Comparison of ENCODE assay signal across 27 mouse cellular contexts in the genomic region with DNA sequence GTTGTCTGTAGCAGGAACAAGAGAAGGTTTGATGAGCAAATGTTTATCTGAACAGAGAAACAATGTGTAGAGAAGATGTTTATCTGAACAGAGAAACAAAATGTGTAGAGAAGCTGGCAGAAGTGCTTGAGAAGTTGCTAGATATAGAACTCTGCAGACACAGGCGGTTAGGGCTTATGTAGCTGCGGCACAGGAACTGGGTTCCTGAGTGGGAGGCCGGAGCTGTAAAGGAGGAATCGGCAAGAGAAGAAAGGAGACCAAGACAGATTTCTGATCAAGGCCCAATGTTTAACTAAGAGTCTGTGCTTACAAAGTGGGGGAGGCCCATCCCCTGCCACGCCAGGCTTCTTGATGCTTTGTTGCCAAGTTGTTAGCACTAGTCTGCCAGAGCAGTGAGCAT. TPM values are rescaled to one million over a fixed set of nuclear protein-coding genes. Genes with fewer than 3 reads are reported as not detected.
DNase-seq lines count a peak whose midpoint lies in the region; ATAC-seq and TF ChIP-seq lines count a peak whose summit lies in the region.
"Had no signal": no experiment of that assay in that cellular context is flagged by ENCODE, and none has a peak within 500 bp of the region (broad histone marks: within the 10 kb centered on the region; RNA-seq: fewer than 3 reads in every experiment).

No protein-coding gene starts in this region.

- H3K4me2 ChIP-seq in heart, embryonic 11.5 days, result no peak overlapping the region
- H3K4me2 ChIP-seq: embryonic facial prominence, embryonic 15.5 days; forebrain, embryonic 15.5 days; hindbrain, embryonic 13.5 days; limb, embryonic 13.5 days; liver, embryonic 11.5 days; lung, embryonic 15.5 days; midbrain, embryonic 15.5 days; neural tube, embryonic 15.5 days had no signal

- 80% methylated on average over 5 of the region's 5 CpGs for WGBS in heart, embryonic 11.5 days (ENCODE audit: insufficient replicate concordance)

- peaks cover 2% of the 10 kb centered on the region; the same call in 1 of the 2 replicates for H3K36me3 ChIP-seq in heart, embryonic 11.5 days (ENCODE audit: control insufficient read depth, insufficient read depth, low read length)
- peaks cover 19% of the 10 kb centered on the region for H3K36me3 ChIP-seq in ES-Bruce4 (ENCODE audit: control insufficient read depth, insufficient read depth, low read length, poor library complexity, severe bottlenecking)
- H3K36me3 ChIP-seq: forebrain, embryonic 15.5 days had no signal

- peak; percentile 82 for DNase-seq in heart, adult 11 months
- peak in 1 of 2 experiments; percentile 28 for DNase-seq in left cerebral cortex, adult 2 months (ENCODE audit: extremely low spot score in 1 of 2, low spot score in 2 of 2)
- no peak for DNase-seq in left cerebral cortex, adult 8-10 months (ENCODE audit: low spot score in 2 of 2)
- DNase-seq in brain, adult 2 months (ENCODE audit: low read depth, low spot score), result peak; percentile 47
- DNase-seq: adrenal gland, postnatal 25 days; cerebellum, adult 2 months; cerebellum, postnatal 14 days; gastrocnemius, postnatal 14 days; heart, postnatal 4 days; kidney, adult 11 months; kidney, postnatal 10 days; retina, postnatal 1 day; thymus, postnatal 14 days had no signal

- no peak for TF ChIP-seq POLR2A in ES-Bruce4 (IDR thresholded peaks at IDR 0.05; ENCODE audit: insufficient read depth, low read length)

- H3K27me3 ChIP-seq in heart, embryonic 11.5 days (ENCODE audit: control insufficient read depth, insufficient read depth, low read length), result no peaks in the 10 kb centered on the region
- H3K27me3 ChIP-seq in ES-Bruce4 (ENCODE audit: control insufficient read depth, insufficient read depth, low read length, poor library complexity, severe bottlenecking), result no peaks in the 10 kb centered on the region
- H3K27me3 ChIP-seq: embryonic facial prominence, embryonic 15.5 days; forebrain, embryonic 15.5 days; hindbrain, embryonic 13.5 days; limb, embryonic 13.5 days; lung, embryonic 15.5 days; midbrain, embryonic 15.5 days; neural tube, embryonic 15.5 days had no signal

- no peak overlapping the region for H3K4me3 ChIP-seq in heart, embryonic 11.5 days (ENCODE audit: low read depth, low read length)
- no peak overlapping the region for H3K4me3 ChIP-seq in left cerebral cortex, adult 2 months
- no peak overlapping the region for H3K4me3 ChIP-seq in ES-Bruce4 (ENCODE audit: low read depth, low read length)
- H3K4me3 ChIP-seq: embryonic facial prominence, embryonic 10.5 days; embryonic facial prominence, embryonic 15.5 days; forebrain, embryonic 15.5 days; heart, embryonic 10.5 days; hindbrain, embryonic 13.5 days; limb, embryonic 13.5 days; lung, embryonic 15.5 days; midbrain, embryonic 10.5 days; midbrain, embryonic 15.5 days; neural tube, embryonic 15.5 days had no signal

- ATAC-seq in heart, embryonic 11.5 days (replicated peaks; ENCODE audit: insufficient number of reproducible peaks, low FRiP score, low TSS enrichment), result no peak
- ATAC-seq in CD4-positive, CD25-positive, alpha-beta regulatory T cell, adult 4 months, result no peak
- ATAC-seq: forebrain, embryonic 15.5 days; midbrain, embryonic 15.5 days had no signal

- no peaks in the 10 kb centered on the region for H3K9me3 ChIP-seq in heart, embryonic 11.5 days (replicated peaks; ENCODE audit: control insufficient read depth, low read length)
- H3K9me3 ChIP-seq in ES-Bruce4 (replicated peaks; ENCODE audit: control insufficient read depth, insufficient read depth, low read length, poor library complexity, severe bottlenecking), result no peaks in the 10 kb centered on the region
- H3K9me3 ChIP-seq: embryonic facial prominence, embryonic 10.5 days; embryonic facial prominence, embryonic 15.5 days; forebrain, embryonic 15.5 days; heart, embryonic 10.5 days; hindbrain, embryonic 13.5 days; limb, embryonic 13.5 days; lung, embryonic 15.5 days; midbrain, embryonic 10.5 days; midbrain, embryonic 15.5 days; neural tube, embryonic 15.5 days had no signal

- intact Hi-C loops in left cerebral cortex, adult 2 months (cut with DNase I), result no loop called here

- no peak for TF ChIP-seq EP300 in ES-Bruce4 (IDR thresholded peaks at IDR 0.05; ENCODE audit: insufficient read depth, low read depth, low read length)

- no peaks in the 10 kb centered on the region; the same call in 1 of the 2 replicates for H3K4me1 ChIP-seq in heart, embryonic 11.5 days (ENCODE audit: control insufficient read depth, insufficient read depth, low read length)
- H3K4me1 ChIP-seq in ES-Bruce4 (ENCODE audit: control insufficient read depth, insufficient read depth, low read length), result peaks cover 14% of the 10 kb centered on the region
- H3K4me1 ChIP-seq: embryonic facial prominence, embryonic 15.5 days; forebrain, embryonic 15.5 days; lung, embryonic 15.5 days had no signal

- no peak overlapping the region for H3K9ac ChIP-seq in heart, embryonic 11.5 days (ENCODE audit: low read depth, low read length)
- H3K9ac ChIP-seq in ES-Bruce4 (ENCODE audit: low read depth, poor library complexity, severe bottlenecking), result no peak overlapping the region
- H3K9ac ChIP-seq: embryonic facial prominence, embryonic 15.5 days; forebrain, embryonic 15.5 days; hindbrain, embryonic 13.5 days; limb, embryonic 13.5 days; lung, embryonic 15.5 days; midbrain, embryonic 15.5 days; neural tube, embryonic 15.5 days had no signal

- no peak for TF ChIP-seq CTCF in left cerebral cortex, adult 2 months (IDR thresholded peaks at IDR 0.05)
- no peak for TF ChIP-seq CTCF in ES-Bruce4 (IDR thresholded peaks at IDR 0.05; ENCODE audit: low read depth, low read length)

- no peak overlapping the region for H3K27ac ChIP-seq in heart, embryonic 11.5 days (ENCODE audit: low read depth, low read length)
- H3K27ac ChIP-seq in left cerebral cortex, adult 2 months, result peak overlapping the region; percentile 16; the same call in 1 of the 2 replicates
- peak overlapping the region; percentile 50 for H3K27ac ChIP-seq in ES-Bruce4 (ENCODE audit: insufficient read depth, low read length)
- H3K27ac ChIP-seq: embryonic facial prominence, embryonic 10.5 days; forebrain, embryonic 15.5 days; heart, embryonic 10.5 days; hindbrain, embryonic 13.5 days; limb, embryonic 13.5 days; lung, embryonic 15.5 days; midbrain, embryonic 10.5 days; midbrain, embryonic 15.5 days; neural tube, embryonic 15.5 days had no signal

RNA-seq across cellular contexts. Expression of gene Hacd2, which starts 14.5 kb away (rescaled TPM):
- 32.3 and 34.2 TPM in 2 replicates for polyA plus RNA-seq in heart, embryonic 11.5 days (2014; fragmentation: Nextera tagmentation; extraction: Ambion mirVana)
- 10 to 100 TPM; 25.3 to 30.2 TPM for total RNA-seq in left cerebral cortex, adult 2 months (2021)
- total RNA-seq in left cerebral cortex, adult 8-10 months (2022), result 10 to 100 TPM; 26.1 to 37.7 (median 30.3) TPM
- polyA plus RNA-seq in ES-Bruce4 (2011; ENCODE audit: insufficient read depth, insufficient read length, low read depth, missing spikeins), result 85.0 and 87.6 TPM in 2 replicates
- polyA plus RNA-seq in CD4-positive, CD25-positive, alpha-beta regulatory T cell, adult 4 months (2017; shearing (Covaris generic)), result 10 to 100 TPM; 11.9 to 13.4 TPM

Comparison
In these comparisons a context has a peak if more than half of its experiments do, and no peak if none do; other contexts are left out.
1. DNase-seq: peak in heart, adult 11 months (single experiment) and brain, adult 2 months (single experiment); none in left cerebral cortex, adult 8-10 months (0 of 2).